Mouse (Mus musculus) right cerebral cortex, adult 18-20 months (tissue): ENCODE measurements around the gene Itga8.

Source experiments
- DNase-seq: peaks from one replicate; pipeline ENCODE4 v3.0.0; 2022; ENCODE audit warnings: mixed read lengths

The Itga8 gene

GRCm38 (mm10) chr2:12189026-12189425, 112.7 kb downstream of the Itga8 start:
- no peak for DNase-seq

GRCm38 (mm10) chr2:12187646-12188045, 114.1 kb downstream of the Itga8 start:
- peak; percentile 51 for DNase-seq

GRCm38 (mm10) chr2:12182402-12182948, 119.2 kb downstream of the Itga8 start:
- no peak for DNase-seq

- no peak for DNase-seq
Measured at GRCm38 (mm10) chr2:12180635-12181034, 121.1 kb downstream of the Itga8 start.

- DNase-seq: no peak
Measured at GRCm38 (mm10) chr2:12174722-12175427, 126.8 kb downstream of the Itga8 start.

- no peak for DNase-seq
Measured at GRCm38 (mm10) chr2:12170221-12170620, 131.5 kb downstream of the Itga8 start.

- peak; percentile 29 for DNase-seq
Measured at GRCm38 (mm10) chr2:12160486-12160885, 141.2 kb downstream of the Itga8 start.

- no peak for DNase-seq
Measured at GRCm38 (mm10) chr2:12157001-12157400, 144.7 kb downstream of the Itga8 start.

- no peak for DNase-seq
Measured at GRCm38 (mm10) chr2:12156401-12156800, 145.3 kb downstream of the Itga8 start.

- DNase-seq: no peak
Measured at GRCm38 (mm10) chr2:12154676-12155075, 147.0 kb downstream of the Itga8 start.

GRCm38 (mm10) chr2:12153551-12153950, 148.2 kb downstream of the Itga8 start:
- DNase-seq: no peak

GRCm38 (mm10) chr2:12147902-12148301, 153.8 kb downstream of the Itga8 start:
- DNase-seq: no peak

GRCm38 (mm10) chr2:12146612-12147011, 155.1 kb downstream of the Itga8 start:
- DNase-seq: no peak

- no peak for DNase-seq
Measured at GRCm38 (mm10) chr2:12138765-12139368, 162.9 kb downstream of the Itga8 start.

GRCm38 (mm10) chr2:12126580-12126979, 175.1 kb downstream of the Itga8 start:
- no peak for DNase-seq

GRCm38 (mm10) chr2:12115479-12115878, 186.2 kb downstream of the Itga8 start:
- no peak for DNase-seq

GRCm38 (mm10) chr2:12109306-12109705, 192.4 kb downstream of the Itga8 start:
- no peak for DNase-seq

- DNase-seq: no peak
Measured at GRCm38 (mm10) chr2:12108306-12108705, 193.4 kb downstream of the Itga8 start.

GRCm38 (mm10) chr2:12107265-12107664, 194.5 kb downstream of the Itga8 start:
- DNase-seq: no peak

GRCm38 (mm10) chr2:12103183-12103582, 198.5 kb downstream of the Itga8 start:
- DNase-seq: peak; percentile 3

GRCm38 (mm10) chr2:12092203-12092984, 209.3 kb downstream of the Itga8 start:
- no peak for DNase-seq

GRCm38 (mm10) chr2:12090993-12091392, 210.7 kb downstream of the Itga8 start:
- DNase-seq: no peak

- DNase-seq: no peak
Measured at GRCm38 (mm10) chr2:12085492-12085891, 216.2 kb downstream of the Itga8 start.

GRCm38 (mm10) chr2:12084341-12084740, 217.4 kb downstream of the Itga8 start:
- DNase-seq: no peak
